9 mouse cellular contexts compared by ENCODE assay signal in the genomic region with DNA sequence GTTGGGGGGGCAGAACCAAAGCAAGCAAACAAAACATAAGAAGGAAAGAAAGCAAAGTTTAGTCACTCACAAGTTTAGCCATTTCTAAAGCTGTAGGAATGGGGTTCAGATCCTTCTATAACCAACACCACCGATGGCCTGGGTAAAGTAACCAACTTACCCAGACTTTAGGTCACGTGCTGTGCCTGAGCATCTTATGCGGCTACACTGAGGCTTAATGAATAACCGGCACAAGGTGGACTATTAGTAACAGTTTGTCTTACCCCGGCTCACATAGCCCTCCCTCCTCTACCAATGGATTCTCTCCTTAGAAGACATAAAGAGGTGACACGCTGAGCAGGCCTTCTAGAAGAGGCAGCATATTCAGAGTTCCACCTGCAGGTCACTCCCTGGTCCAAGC. TPM values are rescaled to one million over a fixed set of nuclear protein-coding genes. Genes with fewer than 3 reads are reported as not detected.
DNase-seq lines count a peak whose midpoint lies in the region; ATAC-seq and TF ChIP-seq lines count a peak whose summit lies in the region.
"Had no signal": no experiment of that assay in that cellular context is flagged by ENCODE, and none has a peak within 500 bp of the region (broad histone marks: within the 10 kb centered on the region; RNA-seq: fewer than 3 reads in every experiment).

No protein-coding gene starts in this region.

- H3K9me3 ChIP-seq in forebrain, embryonic 14.5 days (replicated peaks; ENCODE audit: control insufficient read depth, low read length), result no peaks in the 10 kb centered on the region
- no peaks in the 10 kb centered on the region for H3K9me3 ChIP-seq in neural tube, embryonic 12.5 days

- DNase-seq in layer of hippocampus, adult 2 months (ENCODE audit: low spot score in 2 of 2), result no peak
- DNase-seq in layer of hippocampus, adult 9-11 months, result no peak
- DNase-seq in forebrain, embryonic 14.5 days (ENCODE audit: low spot score), result no peak
- peak; percentile 62 for DNase-seq in kidney, postnatal 10 days
- DNase-seq in thymus, postnatal 36 days, result no peak
- no peak for DNase-seq in gastrocnemius, postnatal 4 days (ENCODE audit: low spot score in 2 of 2)
- DNase-seq in lung, postnatal 36 days, result no peak

- H3K36me3 ChIP-seq in forebrain, embryonic 14.5 days (ENCODE audit: control insufficient read depth, insufficient read depth, low read length), result no peaks in the 10 kb centered on the region
- H3K36me3 ChIP-seq in neural tube, embryonic 12.5 days, result no peaks in the 10 kb centered on the region

- H3K4me1 ChIP-seq in forebrain, embryonic 14.5 days (ENCODE audit: control insufficient read depth, insufficient read depth, low read length), result peaks cover 15% of the 10 kb centered on the region
- peaks cover 23% of the 10 kb centered on the region for H3K4me1 ChIP-seq in neural tube, embryonic 12.5 days

- WGBS in forebrain, embryonic 14.5 days, result 34% methylated on average over 6 of the region's 6 CpGs
- WGBS in neural tube, embryonic 12.5 days, result 30% methylated on average over 6 of the region's 6 CpGs

- H3K27ac ChIP-seq in layer of hippocampus, adult 2 months, result peak overlapping the region; percentile 98
- no peak overlapping the region for H3K27ac ChIP-seq in forebrain, embryonic 14.5 days (ENCODE audit: low read depth, low read length)
- H3K27ac ChIP-seq in neural tube, embryonic 12.5 days, result no peak overlapping the region

- peak overlapping the region; percentile 84 for H3K4me2 ChIP-seq in forebrain, embryonic 14.5 days (ENCODE audit: low read length)
- peak overlapping the region; percentile 97 for H3K4me2 ChIP-seq in neural tube, embryonic 12.5 days (replicated peaks)

- H3K27me3 ChIP-seq in forebrain, embryonic 14.5 days (replicated peaks; ENCODE audit: control insufficient read depth, insufficient read depth, low read length), result no peaks in the 10 kb centered on the region
- no peaks in the 10 kb centered on the region for H3K27me3 ChIP-seq in neural tube, embryonic 12.5 days (replicated peaks)
- H3K27me3 ChIP-seq: Patski had no signal

- H3K4me3 ChIP-seq in layer of hippocampus, adult 2 months, result peak overlapping the region; percentile 74
- peak overlapping the region; percentile 100 for H3K4me3 ChIP-seq in forebrain, embryonic 14.5 days (ENCODE audit: low read depth, low read length)
- peak overlapping the region; percentile 100 for H3K4me3 ChIP-seq in neural tube, embryonic 12.5 days

- no peak for TF ChIP-seq CTCF in layer of hippocampus, adult 2 months (conservative IDR thresholded peaks at IDR 0.05)

- no peak for ATAC-seq in forebrain, embryonic 14.5 days
- ATAC-seq in neural tube, embryonic 12.5 days (ENCODE audit: low FRiP score, low read depth), result no peak

- peak overlapping the region; percentile 97 for H3K9ac ChIP-seq in forebrain, embryonic 14.5 days (ENCODE audit: low read length)
- peak overlapping the region; percentile 100 for H3K9ac ChIP-seq in neural tube, embryonic 12.5 days

RNA-seq across cellular contexts. Expression of gene Mark3, which starts 1.0 kb away (rescaled TPM):
- 100 to 1,000 TPM; 108 to 110 TPM for total RNA-seq in layer of hippocampus, adult 2 months (2021)
- 56.3 and 58.4 TPM in 2 replicates for polyA plus RNA-seq in forebrain, embryonic 14.5 days (2014; fragmentation: Nextera tagmentation; extraction: Ambion mirVana)
- 84.3 and 88.3 TPM in 2 replicates for polyA plus RNA-seq in neural tube, embryonic 12.5 days (2016; fragmentation: Nextera tagmentation; extraction: Ambion mirVana)
- total RNA-seq in gastrocnemius, postnatal 4 days (2021), result 10 to 100 TPM; 62.1 to 72.5 TPM

RNA-seq across cellular contexts. Expression of gene Eif5, which starts 35.5 kb away (rescaled TPM):
- 100 to 1,000 TPM; 253 to 260 TPM for total RNA-seq in layer of hippocampus, adult 2 months (2021)
- 452 and 491 TPM in 2 replicates for polyA plus RNA-seq in forebrain, embryonic 14.5 days (2014; fragmentation: Nextera tagmentation; extraction: Ambion mirVana)
- polyA plus RNA-seq in neural tube, embryonic 12.5 days (2016; fragmentation: Nextera tagmentation; extraction: Ambion mirVana), result 650 and 706 TPM in 2 replicates
- 100 to 1,000 TPM; 157 to 160 TPM for total RNA-seq in gastrocnemius, postnatal 4 days (2021)
